Mouse (Mus musculus) heart, adult 2 months (tissue): ENCODE data around the gene Trpm8. TPM values are rescaled to one million over a fixed set of nuclear protein-coding genes. Genes with fewer than 3 reads are reported as not detected.

Source experiments
- DNase-seq, 2 experiments: peaks; one replicate each; pipeline ENCODE4 v3.0.0; 2021
- H3K27ac ChIP-seq: fragments of 200-600 bp; 2 replicates; pipeline ENCODE4 v1.8.1; 2022
- H3K27me3 ChIP-seq: fragments of 200-500 bp; 2 replicates; pipeline ENCODE4 v1.6.1; 2012; ENCODE audit warnings: mild to moderate bottlenecking, low read length, inconsistent platforms, mixed read lengths; ENCODE audit not compliant: control insufficient read depth, insufficient read depth
- H3K36me3 ChIP-seq: fragments of 200-500 bp; 2 replicates; pipeline ENCODE4 v1.6.1; 2012; ENCODE audit warnings: low read length, inconsistent platforms; ENCODE audit not compliant: control insufficient read depth, insufficient read depth
- H3K4me1 ChIP-seq: fragments of 200-500 bp; 2 replicates; pipeline ENCODE4 v1.6.1; 2011; ENCODE audit warnings: low read length; ENCODE audit not compliant: control insufficient read depth, insufficient read depth
- H3K4me3 ChIP-seq: fragments of 200-600 bp; 2 replicates; pipeline ENCODE4 v1.8.1; 2022
- H3K79me2 ChIP-seq: fragments of 200-500 bp; replicated peaks from 2 replicates; pipeline ENCODE4 v1.6.1; 2012; ENCODE audit warnings: mild to moderate bottlenecking, inconsistent platforms, low read length, moderate library complexity, mixed read lengths; ENCODE audit not compliant: control insufficient read depth, insufficient read depth
- H3K9ac ChIP-seq: fragments of 200-500 bp; 2 replicates; pipeline ENCODE4 v1.6.1; 2012; ENCODE audit warnings: low read depth, mild to moderate bottlenecking, control low read depth, inconsistent platforms, low read length, mixed read lengths
- CTCF ChIP-seq: fragments of 200-600 bp; IDR thresholded peaks from 2 replicates; pipeline ENCODE4 v1.8.1; 2022; ENCODE audit warnings: antibody characterized with exemption, mild to moderate bottlenecking, moderate library complexity
- EP300 ChIP-seq: fragments of 200-500 bp; IDR thresholded peaks from 2 replicates; pipeline ENCODE4 v1.6.1; 2011; ENCODE audit warnings: low read depth, low read length, control low read depth; ENCODE audit not compliant: insufficient read depth
- POLR2A ChIP-seq: fragments of 200-500 bp; IDR thresholded peaks from 2 replicates; pipeline ENCODE4 v1.6.1; 2011; ENCODE audit warnings: mild to moderate bottlenecking, low read depth, low read length, control low read depth; ENCODE audit not compliant: insufficient read depth
- WGBS: fragments of 180-500 bp; shearing (Covaris S2); methylation state at CpG from one replicate; pipeline ENCODE4 v1.1.7; 2018; 5-methylcytosine and 5-hydroxymethylcytosine counted together
- intact Hi-C: fragments of 180-260 bp; cut with DNase I; formaldehyde crosslinking; loops from one replicate; pipeline ENCODE4 v1.15.1; 2025
- polyA plus RNA-seq: library from polyadenylated mRNA; depleted of rRNA; stranded (reverse); fragments of >200 nt; gene quantifications from 2 replicates; pipeline ENCODE4 v1.2.3, GENCODE M21; 2012
- total RNA-seq, 2 experiments: library from RNA; stranded (reverse); gene quantifications; 2 replicates each; pipeline ENCODE4 v1.2.3; 2021

Trpm8 gene
- total and polyA plus RNA-seq, 3 experiments = not detected

GRCm38 (mm10) chr1:88424602-88425252, 147.3 kb downstream of the Trpm8 start:
- no peaks in the 10 kb centered on the region for H3K79me2 ChIP-seq
- 22% methylated on average over 8 of the region's 8 CpGs for WGBS
- intact Hi-C loops = loop anchor here (1.0 to 10.0 kb wide), 3 partner anchors 281 to 770 kb away; no protein-coding TSS in a partner anchor

DNA sequence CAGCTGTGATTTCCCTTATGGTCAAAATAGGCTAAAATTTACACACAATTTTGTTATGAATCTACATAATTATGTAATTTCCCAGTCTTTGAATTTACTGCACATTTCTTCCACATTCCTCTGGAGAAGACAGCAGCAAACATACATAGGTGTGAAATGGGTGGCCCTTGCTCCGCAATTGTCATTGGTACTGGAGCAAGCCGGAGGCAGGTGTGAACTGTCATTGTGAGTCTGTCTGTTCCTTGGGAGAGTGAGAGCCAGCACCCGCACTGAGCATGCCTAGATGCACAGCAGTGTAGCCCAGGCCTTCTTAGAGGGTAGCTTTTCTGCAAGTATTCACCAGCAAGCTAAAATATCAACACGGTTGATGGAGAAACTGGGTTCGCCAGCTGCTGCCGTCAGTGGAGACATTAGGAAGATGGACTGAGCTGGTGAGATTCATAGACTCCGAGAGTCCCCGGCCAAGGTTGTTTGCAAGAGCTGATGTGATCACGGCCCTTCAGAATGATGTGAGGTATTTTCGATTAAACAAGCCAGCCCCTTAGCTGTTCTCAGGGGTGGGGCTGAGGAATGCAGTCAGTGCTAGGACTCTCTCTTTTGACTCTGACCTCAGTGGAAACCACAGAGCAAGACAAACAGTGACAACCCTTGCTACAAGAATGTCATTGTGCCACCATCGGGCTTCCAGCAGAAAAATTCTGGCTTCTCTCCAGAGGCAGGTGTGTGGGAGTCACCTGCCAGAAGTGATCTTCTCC, 150.7 kb downstream of the Trpm8 start:
- Histone ChIP-seq H3K4me3 (no peak overlapping the region), H3K79me2 (no peaks in the 10 kb centered on the region), H3K9ac (no peak overlapping the region), H3K4me1 (no peaks in the 10 kb centered on the region), H3K36me3 (no peaks in the 10 kb centered on the region), H3K27me3 (no peaks in the 10 kb centered on the region), H3K27ac (no peak overlapping the region)
- TF ChIP-seq EP300 = no peak
- TF ChIP-seq CTCF = no peak
- no peak for TF ChIP-seq POLR2A
- no peak for DNase-seq
- 73% methylated on average over 11 of the region's 11 CpGs for WGBS
- intact Hi-C loops = loop anchor here (10.0 kb wide), 1 partner anchor 767 kb away; no protein-coding TSS in a partner anchor

More at GRCm38 (mm10) chr1:88424602-88425252, 147.3 kb downstream of the Trpm8 start:
- peak; percentile 92 for TF ChIP-seq EP300
- no peak; the same call in none of the 2 replicates for TF ChIP-seq CTCF
- no peak overlapping the region for H3K27ac ChIP-seq
- no peaks in the 10 kb centered on the region for H3K27me3 ChIP-seq
- peak; percentile 63 to 83 for DNase-seq
- no peaks in the 10 kb centered on the region for H3K36me3 ChIP-seq
- no peak overlapping the region for H3K4me3 ChIP-seq
- no peaks in the 10 kb centered on the region for H3K4me1 ChIP-seq
- no peak overlapping the region for H3K9ac ChIP-seq

- Histone ChIP-seq H3K9ac (no peak overlapping the region), H3K27me3 (no peaks in the 10 kb centered on the region), H3K79me2 (no peaks in the 10 kb centered on the region), H3K4me3 (no peak overlapping the region), H3K27ac (no peak overlapping the region), H3K36me3 (no peaks in the 10 kb centered on the region), H3K4me1 (no peaks in the 10 kb centered on the region)
- 55% methylated on average over 1 of the region's 1 CpGs for WGBS
- no peak for DNase-seq
- TF ChIP-seq EP300 = no peak
- no peak for TF ChIP-seq CTCF
- TF ChIP-seq POLR2A = no peak
- intact Hi-C loops = loop anchor here (10.0 kb wide), 1 partner anchor 765 kb away; no protein-coding TSS in a partner anchor
These were observed 152.0 kb downstream of the Trpm8 start for GRCm38 (mm10) chr1:88429413-88429812.

- intact Hi-C loops = no loop called here
- no peak for TF ChIP-seq EP300
- no peak for TF ChIP-seq POLR2A
- TF ChIP-seq CTCF = no peak
- Histone ChIP-seq H3K9ac (no peak overlapping the region), H3K27me3 (no peaks in the 10 kb centered on the region), H3K79me2 (no peaks in the 10 kb centered on the region), H3K36me3 (no peaks in the 10 kb centered on the region), H3K4me3 (no peak overlapping the region), H3K27ac (no peak overlapping the region), H3K4me1 (no peaks in the 10 kb centered on the region)
- no peak for DNase-seq
- 87% methylated on average over 4 of the region's 4 CpGs for WGBS
These were observed 153.8 kb downstream of the Trpm8 start for GRCm38 (mm10) chr1:88431262-88431661.

- Histone ChIP-seq H3K9ac (no peak overlapping the region), H3K27me3 (no peaks in the 10 kb centered on the region), H3K4me1 (no peaks in the 10 kb centered on the region), H3K79me2 (no peaks in the 10 kb centered on the region), H3K4me3 (no peak overlapping the region), H3K27ac (no peak overlapping the region), H3K36me3 (no peaks in the 10 kb centered on the region)
- WGBS = 45% methylated on average over 3 of the region's 3 CpGs
- no peak for TF ChIP-seq POLR2A
- TF ChIP-seq CTCF = no peak
- TF ChIP-seq EP300 = no peak
- intact Hi-C loops = no loop called here
- DNase-seq = no peak
These were observed 155.1 kb downstream of the Trpm8 start for GRCm38 (mm10) chr1:88432601-88433000.
